Mouse (Mus musculus): ENCODE data around the gene Sema6d.

Gene Sema6d

DNA sequence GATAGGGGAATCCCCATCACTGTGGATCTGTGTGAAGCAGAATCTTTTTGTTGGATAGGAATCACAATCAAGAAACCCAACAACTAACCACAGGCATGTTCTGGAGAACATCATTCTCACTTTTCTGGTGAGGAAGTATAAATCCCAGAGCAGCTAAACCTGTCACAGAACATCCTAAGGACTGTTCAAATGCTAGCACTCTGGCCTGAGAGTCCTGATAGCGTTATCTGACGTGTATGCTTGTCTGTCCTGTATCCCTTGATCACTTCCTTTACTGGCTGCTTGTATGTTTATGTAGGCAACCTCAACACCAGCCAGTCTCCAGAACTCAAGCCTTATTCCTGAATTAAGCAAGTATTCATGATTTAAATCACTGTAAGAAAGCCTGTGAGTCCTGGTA lies 281.6 kb downstream of the Sema6d start:
- CTCF ChIA-PET: no interaction called here

DNA sequence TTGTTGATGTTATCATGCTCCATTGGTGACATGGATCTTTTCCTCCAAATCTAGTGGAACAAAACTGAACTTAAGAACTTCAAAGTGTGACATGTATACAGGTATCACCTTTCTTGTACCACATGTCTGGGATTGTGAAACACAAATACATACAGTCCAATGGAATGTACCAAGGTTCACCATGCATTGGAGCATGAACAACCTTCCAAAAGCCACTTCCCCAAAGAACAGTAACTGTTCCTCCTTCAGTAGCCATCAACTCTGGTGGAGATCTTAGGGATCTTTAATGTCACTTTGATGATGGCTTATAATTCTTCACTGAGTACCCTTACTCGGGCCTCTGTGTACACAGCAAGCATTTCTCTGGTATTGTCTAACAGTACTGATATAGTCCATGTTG lies 295.3 kb downstream of the Sema6d start:
- ChIA-PET CTCF (no interaction called here), POLR2A (no interaction called here)

More for the DNA sequence above, 281.6 kb downstream of the Sema6d start:
- POLR2A ChIA-PET: no interaction called here

DNA sequence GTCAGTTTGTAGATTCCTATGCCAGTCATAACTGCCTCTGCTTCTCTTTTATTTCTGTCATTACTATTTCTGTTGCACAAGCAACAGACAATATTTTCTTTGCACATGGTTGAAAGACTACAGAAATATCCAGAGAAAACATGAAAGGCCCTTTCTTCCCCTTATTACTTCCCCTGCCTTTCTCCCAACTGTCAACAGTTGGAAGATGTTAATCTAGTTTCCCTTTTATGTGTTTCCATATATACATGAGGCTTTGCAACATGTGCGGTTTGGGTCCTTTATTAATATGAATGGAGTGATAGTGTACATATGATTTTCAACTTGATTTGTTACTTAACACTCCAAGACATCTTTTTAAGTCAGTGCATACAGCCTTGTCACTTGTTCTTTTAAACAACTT lies 296.0 kb downstream of the Sema6d start:
- ChIA-PET POLR2A (no interaction called here), CTCF (no interaction called here)

DNA sequence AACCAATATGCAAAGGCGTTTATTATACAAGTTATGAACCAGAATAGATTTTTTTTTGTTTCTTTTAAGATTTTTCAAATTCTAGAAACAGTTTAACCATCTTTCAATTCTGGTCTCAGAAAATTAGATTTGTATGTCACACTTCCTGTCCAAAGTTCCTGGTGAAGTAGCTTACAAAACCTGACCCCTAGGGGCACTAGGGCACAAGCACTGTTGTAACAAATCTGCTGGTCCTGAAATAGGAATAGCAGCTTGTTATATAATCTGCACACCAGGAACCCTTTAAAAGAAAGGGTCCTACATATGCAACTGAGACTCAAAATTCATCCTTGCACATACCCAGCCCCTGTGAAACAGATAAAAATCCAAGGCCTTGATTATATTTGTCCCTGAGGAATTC lies 298.5 kb downstream of the Sema6d start:
- POLR2A ChIA-PET: no interaction called here
- CTCF ChIA-PET: interaction anchor here in 2 of 4 experiments (0.7 kb wide), 2 partner anchors 165 to 327 kb away, joined by 3 to 4 read pairs; no protein-coding TSS in a partner anchor

DNA sequence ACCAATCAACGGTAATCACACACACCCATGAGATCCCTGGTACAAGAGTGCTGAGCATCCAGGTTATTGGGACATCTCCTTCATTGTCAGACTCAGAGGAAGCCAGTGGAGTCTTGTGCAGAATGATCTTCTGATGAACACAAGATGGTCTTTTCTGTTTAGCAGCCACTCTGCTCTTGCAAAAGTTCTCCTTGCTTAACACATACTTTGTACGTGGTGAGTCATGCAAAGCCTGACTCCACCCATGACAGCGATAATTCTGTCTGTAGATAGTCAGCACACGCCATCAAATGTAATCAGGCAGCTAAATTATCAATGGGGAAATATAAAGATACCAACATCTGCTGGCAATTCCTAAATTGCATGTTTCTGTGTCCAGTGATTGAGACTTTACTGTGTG lies 307.0 kb downstream of the Sema6d start:
- ChIA-PET CTCF (no interaction called here), POLR2A (no interaction called here)

DNA sequence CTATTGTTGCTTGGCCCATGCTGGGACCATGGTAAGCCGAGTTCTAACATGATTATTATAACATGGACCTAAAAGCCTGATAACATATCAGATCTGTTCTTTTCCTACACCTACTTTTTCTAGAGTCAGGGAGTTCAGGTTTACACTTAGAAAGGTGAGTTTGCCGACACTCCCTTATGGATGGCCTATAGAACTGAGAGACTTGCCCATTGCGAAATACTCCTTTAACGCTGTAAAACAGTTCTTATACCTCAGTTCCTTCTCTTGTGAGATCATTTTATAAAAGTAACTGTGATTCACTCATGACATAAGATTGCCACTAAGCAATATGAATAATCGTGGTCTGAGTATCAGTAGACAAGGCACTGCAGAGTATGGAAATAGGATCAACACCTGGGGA lies 307.5 kb downstream of the Sema6d start:
- ChIA-PET CTCF (no interaction called here), POLR2A (no interaction called here)

DNA sequence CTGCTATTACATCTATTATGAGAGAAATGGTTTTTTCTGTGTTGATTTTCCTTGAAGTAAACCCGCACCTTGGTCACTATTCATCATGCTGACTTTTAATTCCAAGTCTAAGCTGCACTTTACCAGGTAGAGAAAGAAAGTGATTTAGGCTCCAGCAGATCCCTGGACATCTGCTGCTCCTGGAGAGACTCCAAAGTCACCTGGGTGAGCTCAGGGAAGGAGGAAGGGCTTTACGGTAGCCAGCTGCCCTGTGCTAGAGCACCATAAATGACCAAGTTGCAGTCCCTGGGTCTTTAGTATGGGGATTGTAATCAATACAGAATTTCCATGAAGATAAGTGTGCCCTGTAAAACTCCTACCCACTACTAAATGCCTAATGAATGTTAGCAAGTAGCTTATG lies 309.8 kb downstream of the Sema6d start:
- CTCF ChIA-PET: no interaction called here
- POLR2A ChIA-PET: no interaction called here

DNA sequence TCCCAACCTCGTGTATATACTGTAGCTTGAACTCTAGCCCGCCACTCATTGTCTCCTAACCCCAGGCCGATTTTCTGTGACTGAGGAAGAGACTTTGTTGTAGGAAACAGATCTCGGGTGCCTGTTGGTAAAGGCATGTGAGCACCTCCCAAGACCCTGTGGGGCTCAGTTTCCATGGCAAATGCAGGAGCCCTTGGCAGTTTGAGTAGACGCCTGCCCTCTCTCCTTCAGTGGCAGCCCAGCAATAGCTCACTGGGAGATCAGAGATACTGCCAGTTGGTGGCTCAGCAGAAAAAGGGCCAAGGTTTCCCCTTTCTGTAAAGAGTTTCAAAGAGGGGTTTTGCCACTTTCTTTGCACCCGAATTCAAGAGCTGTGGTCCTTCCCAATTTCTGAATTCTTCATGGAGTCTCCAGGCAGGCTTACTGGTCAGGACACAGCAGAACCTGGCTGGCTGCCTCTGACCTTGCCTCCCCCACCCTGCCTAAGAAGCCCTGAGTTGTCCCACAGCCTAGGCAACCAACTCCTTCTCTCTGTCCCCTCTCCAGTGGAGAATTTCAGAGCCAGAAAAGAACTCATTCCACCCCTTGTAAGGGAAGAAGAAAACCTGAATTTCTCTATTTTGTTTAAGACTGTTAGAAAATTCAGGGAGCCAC lies 312.1 kb downstream of the Sema6d start:
- CTCF ChIA-PET: interaction anchor here in 2 of 4 experiments (0.6 kb wide), 2 partner anchors 181 to 346 kb away, joined by 3 to 4 read pairs; no protein-coding TSS in a partner anchor
- POLR2A ChIA-PET: interaction anchor here in 1 of 4 experiments (0.6 kb wide), 1 partner anchor 271 kb away, joined by 5 read pairs; no protein-coding TSS in a partner anchor

DNA sequence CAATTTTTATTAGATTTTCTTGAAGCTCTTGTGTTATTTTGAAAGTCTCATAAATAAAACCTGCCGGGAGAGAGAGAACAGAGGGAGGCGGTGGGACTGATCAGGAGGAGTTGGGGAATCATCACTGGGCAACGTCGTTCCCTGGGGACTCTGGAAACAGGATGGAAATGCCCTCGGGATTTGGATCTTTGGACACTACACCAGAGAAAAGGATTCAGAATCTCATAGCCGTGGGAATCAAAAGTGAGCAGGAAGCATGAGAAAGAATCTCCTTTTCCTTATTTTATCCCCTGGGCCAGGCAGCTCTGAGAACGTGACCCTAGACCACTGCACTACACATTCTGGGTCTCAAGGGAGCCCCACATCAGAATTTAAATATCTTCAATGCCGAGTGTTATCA lies 313.8 kb downstream of the Sema6d start:
- ChIA-PET CTCF (no interaction called here), POLR2A (interaction anchor here in 1 of 4 experiments (0.7 kb wide), 1 partner anchor 64 kb away, joined by 3 read pairs; no protein-coding TSS in a partner anchor)

DNA sequence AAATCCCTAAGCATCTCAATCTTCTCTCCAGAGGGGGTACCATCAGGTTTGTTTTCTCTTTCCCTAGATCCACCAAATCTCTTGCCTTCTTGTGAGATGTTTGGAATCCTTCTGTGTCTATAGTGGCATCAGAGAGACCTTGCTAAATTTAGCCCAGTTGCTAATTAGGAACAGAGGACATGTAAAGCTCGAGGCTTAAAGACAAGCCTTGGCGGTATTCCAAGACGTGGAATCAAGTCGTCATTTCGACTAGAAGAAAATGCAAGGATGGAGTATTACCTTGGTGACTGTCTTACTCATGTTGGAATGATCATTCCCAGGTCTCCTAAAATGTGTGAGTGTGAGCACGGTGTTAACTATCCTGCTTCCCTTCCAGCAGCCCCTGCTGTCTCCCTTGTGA lies 314.2 kb downstream of the Sema6d start:
- ChIA-PET POLR2A (interaction anchor here in 2 of 4 experiments (0.7 to 1.5 kb wide), 4 partner anchors 8 to 102 kb away, joined by 3 to 4 read pairs (median 3); no protein-coding TSS in a partner anchor), CTCF (no interaction called here)

DNA sequence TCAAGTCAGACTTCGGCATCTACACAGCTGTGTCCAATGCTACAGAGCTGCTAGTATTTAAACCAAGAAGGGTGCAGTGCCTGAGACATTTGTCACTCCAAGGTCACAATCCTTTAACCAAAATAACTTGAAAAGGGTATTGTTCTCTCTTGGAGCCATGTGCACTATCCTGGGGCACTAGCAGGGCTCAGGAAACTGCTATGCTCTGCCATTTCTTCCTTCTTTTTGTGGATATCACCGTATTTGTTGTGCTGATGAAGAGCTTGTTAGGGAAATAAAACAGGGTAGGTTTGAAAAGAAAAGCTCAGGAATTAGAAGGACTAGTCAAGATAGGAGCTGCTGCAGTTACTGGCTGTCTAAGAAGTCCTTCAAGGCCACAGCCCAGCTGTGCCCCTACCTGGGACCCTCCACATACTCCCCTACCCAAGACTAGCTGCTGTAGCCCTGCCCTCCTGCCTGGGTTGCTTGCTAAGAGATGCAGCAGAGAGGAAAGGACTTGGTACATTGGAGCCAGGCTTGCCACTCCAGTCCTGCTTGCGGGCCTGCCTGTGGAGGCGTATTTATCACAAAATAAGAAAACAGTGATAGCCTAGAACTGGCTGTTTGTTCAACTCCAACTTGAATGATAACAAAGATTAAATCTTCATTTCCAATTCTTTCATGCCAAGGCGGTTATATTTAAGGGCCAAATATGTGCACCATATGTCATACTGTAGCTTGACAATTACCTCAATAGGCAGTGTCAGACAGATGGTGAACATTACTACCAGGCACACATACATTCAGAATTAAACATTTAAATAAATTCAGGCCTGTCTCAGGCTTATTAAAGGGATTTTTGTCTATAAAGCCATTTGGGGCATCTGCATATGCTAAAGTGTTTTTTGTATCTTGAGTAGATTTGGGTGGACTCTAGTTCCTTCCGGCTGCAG lies 315.1 kb downstream of the Sema6d start:
- POLR2A ChIA-PET: interaction anchor here in 2 of 4 experiments (1.0 to 1.5 kb wide), 3 partner anchors 9 to 101 kb away, joined by 3 to 4 read pairs (median 3); no protein-coding TSS in a partner anchor
- CTCF ChIA-PET: interaction anchor here in 1 of 4 experiments (0.7 kb wide), 1 partner anchor 205 kb away, joined by 3 read pairs; no protein-coding TSS in a partner anchor

DNA sequence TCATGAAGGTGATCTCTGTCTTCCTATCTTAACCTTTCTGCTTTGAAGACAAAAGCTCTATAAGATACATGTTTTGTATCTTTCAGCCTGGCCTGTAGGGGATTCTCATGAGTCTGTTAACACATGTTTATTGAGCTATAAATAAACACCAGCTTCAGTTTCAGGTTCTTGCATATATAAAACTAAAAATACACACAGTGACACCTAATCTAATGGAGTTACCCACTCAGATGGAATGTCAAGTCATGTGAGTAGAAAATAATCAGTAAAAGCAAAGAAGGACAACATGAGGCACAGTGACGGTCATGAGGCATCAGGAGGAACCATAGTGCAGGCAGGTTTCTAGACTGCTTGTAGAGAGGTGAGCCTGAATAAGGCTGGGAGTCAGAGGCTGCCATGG lies 319.2 kb downstream of the Sema6d start:
- ChIA-PET POLR2A (no interaction called here), CTCF (no interaction called here)

DNA sequence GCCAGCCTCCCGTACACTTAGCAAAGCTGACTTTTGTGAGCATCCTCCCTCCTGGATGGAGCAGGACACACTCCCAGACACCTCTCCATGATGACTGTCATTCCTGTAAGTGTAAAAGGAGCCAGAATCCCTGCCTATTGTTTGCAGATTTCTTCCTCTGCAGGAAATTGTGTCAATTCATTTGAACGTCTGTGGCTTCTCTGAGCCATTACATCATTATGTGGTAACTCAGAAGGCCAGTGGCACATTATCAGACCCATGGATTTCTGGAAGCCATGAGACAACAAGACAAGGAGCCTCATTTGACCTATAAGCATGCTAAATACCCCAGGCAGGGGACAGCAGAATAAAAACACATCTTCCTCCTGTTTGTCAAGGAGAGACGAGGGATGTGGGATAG lies 327.0 kb downstream of the Sema6d start:
- ChIA-PET CTCF (no interaction called here), POLR2A (no interaction called here)

DNA sequence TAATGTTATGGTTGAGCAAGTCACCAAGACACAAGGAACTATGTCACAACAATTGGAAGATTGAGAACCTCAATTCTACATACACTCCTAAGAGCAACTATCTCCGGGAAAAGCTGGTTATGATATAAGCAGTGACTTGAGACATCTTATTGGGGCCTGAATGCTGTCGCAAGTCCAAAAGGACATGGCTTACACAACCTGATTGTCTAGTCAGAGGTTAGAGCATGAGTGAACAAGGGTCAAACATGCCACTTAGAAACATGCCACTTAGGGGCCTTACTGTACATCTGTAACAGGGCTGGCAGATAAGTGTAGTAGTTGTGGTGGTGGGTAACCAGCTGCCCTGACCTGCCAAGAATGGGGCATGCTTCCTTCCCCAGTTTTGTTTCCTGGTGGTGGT lies 328.6 kb downstream of the Sema6d start:
- CTCF ChIA-PET: no interaction called here
- POLR2A ChIA-PET: interaction anchor here in 1 of 4 experiments (0.6 kb wide), 1 partner anchor 26 kb away, joined by 4 read pairs; no protein-coding TSS in a partner anchor

DNA sequence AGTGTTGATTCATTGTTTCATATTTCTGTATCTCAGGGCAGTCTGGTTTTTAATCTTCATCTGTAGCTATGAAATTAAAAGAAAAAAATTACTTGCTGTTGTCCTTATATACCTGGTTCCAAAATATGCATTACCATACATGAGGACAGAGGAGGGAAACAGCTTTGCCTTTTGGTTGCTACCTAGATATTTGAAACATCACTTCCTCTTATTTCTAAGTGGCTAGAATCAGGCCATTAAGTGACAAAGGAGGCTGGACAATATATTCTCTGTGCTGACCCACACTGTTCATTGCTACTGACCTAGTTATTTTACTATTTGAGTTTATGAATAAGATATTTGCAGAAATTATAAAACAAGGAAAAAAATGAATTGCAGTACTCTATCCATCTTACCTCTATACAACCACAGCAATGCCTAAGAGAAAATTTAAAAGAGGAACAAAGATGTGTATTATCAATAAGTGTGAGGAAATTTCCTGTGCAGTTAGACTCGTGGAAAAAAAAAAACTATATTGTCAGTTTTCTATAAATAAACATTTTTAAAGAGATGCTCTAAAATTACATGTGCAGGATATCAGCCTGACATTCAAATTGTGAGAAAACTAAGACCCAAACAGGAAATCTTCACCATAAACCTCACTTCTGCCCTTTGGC lies 330.5 kb downstream of the Sema6d start:
- CTCF ChIA-PET: no interaction called here
- POLR2A ChIA-PET: no interaction called here

DNA sequence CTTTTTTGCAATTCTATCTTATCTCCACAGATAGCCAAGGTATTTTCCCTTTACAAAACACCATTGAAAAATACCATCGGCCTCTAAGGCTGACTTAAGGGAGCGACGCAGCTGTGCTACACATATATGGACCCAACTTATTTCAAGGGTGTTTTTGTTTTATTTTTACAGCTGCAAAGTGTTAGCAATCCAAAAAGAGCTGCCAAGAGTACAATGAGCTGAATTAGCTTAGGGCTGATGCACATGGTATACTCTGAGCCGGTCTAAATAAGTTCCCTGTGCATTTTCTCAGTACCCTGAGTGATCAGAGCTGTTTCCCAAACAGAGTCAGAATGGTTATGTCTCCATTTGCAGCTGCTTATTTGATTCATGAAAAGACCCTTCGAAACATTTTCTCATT lies 340.0 kb downstream of the Sema6d start:
- ChIA-PET CTCF (no interaction called here), POLR2A (interaction anchor here in 1 of 4 experiments (0.7 kb wide), 1 partner anchor 19 kb away, joined by 4 read pairs; no protein-coding TSS in a partner anchor)

DNA sequence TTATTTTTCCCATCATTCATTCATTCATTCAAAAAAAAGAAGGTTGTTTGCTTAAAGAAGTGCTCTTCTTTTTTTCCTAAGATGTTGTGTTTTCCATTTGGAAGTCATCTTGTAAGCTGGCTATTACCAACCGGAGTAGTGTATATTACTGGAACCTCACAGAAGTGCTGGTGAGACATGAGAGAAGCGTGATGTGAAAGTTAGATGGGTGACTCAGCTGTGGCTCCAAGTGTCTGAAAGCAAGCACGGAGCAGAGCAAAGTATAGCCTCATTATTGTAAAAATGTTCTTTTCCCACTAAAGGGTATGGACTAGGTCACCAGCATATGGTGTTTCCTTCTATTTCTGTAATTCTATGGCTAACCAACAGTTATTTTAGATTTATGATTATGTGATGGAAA lies 340.9 kb downstream of the Sema6d start:
- ChIA-PET POLR2A (no interaction called here), CTCF (no interaction called here)

DNA sequence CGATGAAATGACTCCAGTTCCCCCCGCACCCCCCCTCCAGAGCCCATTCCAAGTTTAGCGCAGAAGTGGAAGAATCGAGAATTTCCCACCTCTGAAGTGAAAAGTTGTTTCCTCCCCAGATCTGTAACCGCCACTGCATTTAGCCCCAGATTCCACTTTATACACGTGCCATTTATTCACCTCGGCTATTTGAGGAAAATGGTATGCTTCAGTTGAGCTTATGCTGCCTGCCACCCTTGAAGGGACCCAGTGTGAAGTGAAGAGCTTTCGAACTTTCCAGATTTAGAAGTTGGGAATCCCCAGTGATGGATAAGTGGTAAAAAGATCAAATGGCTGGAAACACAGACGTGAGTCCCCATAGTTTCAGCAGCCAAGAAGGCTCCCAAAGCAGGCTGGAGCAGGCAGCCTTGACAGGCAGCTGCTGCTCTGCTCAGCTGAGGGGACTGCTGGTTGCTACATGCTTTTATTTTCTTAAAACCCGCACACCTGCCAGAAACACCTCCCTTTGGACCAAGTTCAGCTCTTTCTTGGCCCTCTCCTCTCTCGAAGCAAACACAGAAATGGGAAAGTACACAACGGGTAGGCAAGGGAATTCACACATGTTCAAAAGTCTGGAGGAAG lies 345.7 kb downstream of the Sema6d start:
- ChIA-PET CTCF (interaction anchor here in 2 of 4 experiments (0.6 to 0.8 kb wide), 2 partner anchors 8 to 12 kb away, joined by 3 to 4 read pairs; no protein-coding TSS in a partner anchor), POLR2A (no interaction called here)

DNA sequence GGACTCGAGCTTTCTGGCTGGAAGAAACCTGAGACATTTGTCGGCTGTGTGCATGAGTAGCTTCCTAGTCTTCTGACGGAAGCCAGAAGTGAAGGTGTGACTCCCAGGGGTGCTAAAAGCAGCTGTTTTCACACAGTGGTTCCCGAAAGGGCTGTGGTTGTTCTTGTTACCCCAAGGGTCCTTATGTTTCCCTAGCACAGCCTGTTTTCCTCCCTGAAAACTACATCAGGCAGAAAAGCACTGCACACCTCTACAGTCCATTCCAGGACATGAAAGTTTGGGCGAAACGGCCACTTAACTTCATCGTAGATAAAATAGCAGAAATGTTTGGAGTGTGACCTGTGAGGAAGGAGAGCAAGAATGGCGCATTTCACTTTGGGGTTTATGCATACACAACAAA lies 346.9 kb downstream of the Sema6d start:
- CTCF ChIA-PET: no interaction called here

DNA sequence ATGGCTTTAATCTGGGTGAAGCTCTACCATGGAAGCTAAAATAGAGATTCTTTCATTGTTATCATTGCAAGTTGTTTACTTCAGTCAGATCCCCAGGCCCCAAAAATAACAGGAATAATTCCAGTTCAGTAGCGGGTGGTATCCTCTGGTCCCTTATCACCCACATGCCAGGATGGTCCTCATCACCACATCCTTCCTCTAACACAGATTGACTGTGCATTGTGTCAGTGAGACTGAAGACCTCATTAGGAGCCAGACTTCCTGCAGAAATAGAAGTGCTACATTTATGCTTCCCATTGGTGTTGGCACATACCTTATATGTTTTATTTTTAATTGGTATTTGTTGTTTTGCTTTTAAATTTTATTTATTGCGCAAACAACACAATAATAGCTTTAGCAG lies 354.4 kb downstream of the Sema6d start:
- POLR2A ChIA-PET: interaction anchor here in 1 of 4 experiments (0.6 kb wide), 1 partner anchor 26 kb away, joined by 4 read pairs; no protein-coding TSS in a partner anchor

More for the DNA sequence above, 346.9 kb downstream of the Sema6d start:
- POLR2A ChIA-PET: no interaction called here

More for the DNA sequence above, 354.4 kb downstream of the Sema6d start:
- CTCF ChIA-PET: no interaction called here
